Mouse (Mus musculus): Measurements from ENCODE around the gene Sod2. TPM values are rescaled to one million over a fixed set of nuclear protein-coding genes. Genes with fewer than 3 reads are reported as not detected.
"Not testable (repeated sequence)": the region's sequence is repeated elsewhere in the genome, so short reads cannot be mapped to it uniquely, and the experiment has no call there.

Sod2 gene
- polyA plus RNA-seq, 1 experiment, result 285 TPM

- Histone ChIP-seq H3K4me3 (replicated peaks; ENCODE audit: extremely low read depth, low read depth, low read length) (peak overlapping the region; percentile 73), H3K4me1 (ENCODE audit: control insufficient read depth, insufficient read depth, low read length) (peaks cover 7% of the 10 kb centered on the region)
- TF ChIP-seq POLR2A (IDR thresholded peaks at IDR 0.05; ENCODE audit: borderline replicate concordance, extremely low read depth, low read depth, low read length), result no peak
- TF ChIP-seq CTCF (IDR thresholded peaks at IDR 0.05; ENCODE audit: insufficient read depth, low read length), result no peak
- 1% methylated on average over 12 of the region's 12 CpGs for WGBS
- no peak for DNase-seq
These were observed 15.4 kb upstream of the Sod2 start for GRCm38 (mm10) chr17:12991194-12991634.

- peak; percentile 53; the same call in 1 of the 2 replicates for TF ChIP-seq POLR2A (IDR thresholded peaks at IDR 0.05; ENCODE audit: borderline replicate concordance, extremely low read depth, low read depth, low read length)
- TF ChIP-seq CTCF (IDR thresholded peaks at IDR 0.05; ENCODE audit: insufficient read depth, low read length), result no peak
- under 1% methylated on average over 77 of the region's 84 CpGs for WGBS
- H3K4me1 ChIP-seq (ENCODE audit: control insufficient read depth, insufficient read depth, low read length), result peaks cover 7% of the 10 kb centered on the region
- peak; percentile 91 for DNase-seq
- peak overlapping the region; percentile 73 for H3K4me3 ChIP-seq (replicated peaks; ENCODE audit: extremely low read depth, low read depth, low read length)
These were observed 14.8 kb upstream of the Sod2 start for GRCm38 (mm10) chr17:12991635-12992358.

- under 1% methylated on average over 51 of the region's 51 CpGs for WGBS
- DNase-seq, result peak; percentile 95
- peak overlapping the region; percentile 64 for H3K4me3 ChIP-seq (replicated peaks; ENCODE audit: extremely low read depth, low read depth, low read length)
- peaks cover 7% of the 10 kb centered on the region for H3K4me1 ChIP-seq (ENCODE audit: control insufficient read depth, insufficient read depth, low read length)
- TF ChIP-seq CTCF (IDR thresholded peaks at IDR 0.05; ENCODE audit: insufficient read depth, low read length) (no peak), POLR2A (IDR thresholded peaks at IDR 0.05; ENCODE audit: borderline replicate concordance, extremely low read depth, low read depth, low read length) (peak; percentile 90)
These were observed 14.1 kb upstream of the Sod2 start for GRCm38 (mm10) chr17:12992470-12992991.

- Histone ChIP-seq H3K4me1 (ENCODE audit: control insufficient read depth, insufficient read depth, low read length) (peaks cover 5% of the 10 kb centered on the region; the same call in 1 of the 2 replicates), H3K4me3 (replicated peaks; ENCODE audit: extremely low read depth, low read depth, low read length) (peak within 1 kb of the TSS; percentile 15)
- WGBS, result 71% methylated on average over 1 of the region's 1 CpGs
- DNase-seq, result no peak
- no peak for TF ChIP-seq CTCF (IDR thresholded peaks at IDR 0.05; ENCODE audit: insufficient read depth, low read length)
- no peak for TF ChIP-seq POLR2A (IDR thresholded peaks at IDR 0.05; ENCODE audit: borderline replicate concordance, extremely low read depth, low read depth, low read length)
These were observed 12.6 kb upstream of the Sod2 start, which contains the start of gene Wtap for GRCm38 (mm10) chr17:12994069-12994468. Gene Wtap, minus strand, starts transcription at chr17:12994169.

GRCm38 (mm10) chr17:12996345-12996744 is 10.3 kb upstream of the Sod2 start:
- H3K4me3 ChIP-seq (replicated peaks; ENCODE audit: extremely low read depth, low read depth, low read length), result no peak overlapping the region
- H3K4me1 ChIP-seq (ENCODE audit: control insufficient read depth, insufficient read depth, low read length), result no peaks in the 10 kb centered on the region; the same call in 1 of the 2 replicates
- DNase-seq, result peak; percentile 52
- WGBS, result 9% methylated on average over 3 of the region's 3 CpGs
- TF ChIP-seq POLR2A (IDR thresholded peaks at IDR 0.05; ENCODE audit: borderline replicate concordance, extremely low read depth, low read depth, low read length), result no peak
- TF ChIP-seq CTCF (IDR thresholded peaks at IDR 0.05; ENCODE audit: insufficient read depth, low read length), result peak; percentile 20; the same call in 1 of the 2 replicates

- DNase-seq, result no peak
- no peak overlapping the region for H3K4me3 ChIP-seq (replicated peaks; ENCODE audit: extremely low read depth, low read depth, low read length)
- H3K4me1 ChIP-seq (ENCODE audit: control insufficient read depth, insufficient read depth, low read length), result no peaks in the 10 kb centered on the region; the same call in 1 of the 2 replicates
- TF ChIP-seq POLR2A (IDR thresholded peaks at IDR 0.05; ENCODE audit: borderline replicate concordance, extremely low read depth, low read depth, low read length) (no peak), CTCF (IDR thresholded peaks at IDR 0.05; ENCODE audit: insufficient read depth, low read length) (no peak)
- WGBS, result 84% methylated on average over 5 of the region's 5 CpGs
These were observed 8.8 kb upstream of the Sod2 start for GRCm38 (mm10) chr17:12997890-12998289.

- WGBS, result 75% methylated on average over 6 of the region's 6 CpGs
- Histone ChIP-seq H3K4me3 (replicated peaks; ENCODE audit: extremely low read depth, low read depth, low read length) (no peak overlapping the region), H3K4me1 (ENCODE audit: control insufficient read depth, insufficient read depth, low read length) (no peaks in the 10 kb centered on the region)
- TF ChIP-seq POLR2A (IDR thresholded peaks at IDR 0.05; ENCODE audit: borderline replicate concordance, extremely low read depth, low read depth, low read length) (no peak), CTCF (IDR thresholded peaks at IDR 0.05; ENCODE audit: insufficient read depth, low read length) (no peak)
- DNase-seq, result no peak
These were observed 7.6 kb upstream of the Sod2 start for GRCm38 (mm10) chr17:12999069-12999468.

- H3K4me1 ChIP-seq (ENCODE audit: control insufficient read depth, insufficient read depth, low read length); H3K4me3 ChIP-seq (replicated peaks; ENCODE audit: extremely low read depth, low read depth, low read length); DNase-seq: not testable (repeated sequence)
- 94% methylated on average over 5 of the region's 5 CpGs for WGBS
These were observed 4.4 kb upstream of the Sod2 start for GRCm38 (mm10) chr17:13002243-13002642.

- 63% methylated on average over 2 of the region's 2 CpGs for WGBS
- not testable (repeated sequence) for H3K4me3 ChIP-seq (replicated peaks; ENCODE audit: extremely low read depth, low read depth, low read length); H3K4me1 ChIP-seq (ENCODE audit: control insufficient read depth, insufficient read depth, low read length); DNase-seq
These were observed 2.2 kb upstream of the Sod2 start for GRCm38 (mm10) chr17:13004436-13004835.

GRCm38 (mm10) chr17:13006984-13007383 is 338 bp downstream of the Sod2 start:
- TF ChIP-seq CTCF (IDR thresholded peaks at IDR 0.05; ENCODE audit: insufficient read depth, low read length), result no peak
- TF ChIP-seq POLR2A (IDR thresholded peaks at IDR 0.05; ENCODE audit: borderline replicate concordance, extremely low read depth, low read depth, low read length), result no peak

More at GRCm38 (mm10) chr17:13006984-13007383, 338 bp downstream of the Sod2 start:
- H3K4me1 ChIP-seq (ENCODE audit: control insufficient read depth, insufficient read depth, low read length), result peaks cover 8% of the 10 kb centered on the region
- H3K4me3 ChIP-seq (replicated peaks; ENCODE audit: extremely low read depth, low read depth, low read length), result no peak overlapping the region
- WGBS, result 55% methylated on average over 5 of the region's 5 CpGs
- DNase-seq, result no peak

Measured in lung, adult 2 months (tissue).